Mouse (Mus musculus) stomach, embryonic 15.5 days (tissue): Measurements from ENCODE around the gene Tmem82. TPM values are rescaled to one million over a fixed set of nuclear protein-coding genes. Genes with fewer than 3 reads are reported as not detected.
A peak's percentile ranks its signal among the peaks of the same experiment; 100 is the strongest.

Experiments used
- ATAC-seq: fragments of 200-750 bp; cut with Nextera tagmentation; 2 replicates; pipeline ENCODE4 v1.8.0; 2017; ENCODE audit warnings: low read depth, moderate number of reproducible peaks, moderate TSS enrichment; ENCODE audit not compliant: insufficient read depth, low FRiP score
- H3K27ac ChIP-seq: fragments of 300-500 bp; sonication (generic); 2 replicates; pipeline ENCODE4 v1.5.1; 2015; ENCODE audit warnings: mild to moderate bottlenecking, inconsistent platforms
- H3K27me3 ChIP-seq: fragments of 300-500 bp; sonication (generic); replicated peaks from 2 replicates; pipeline ENCODE4 v1.6.1; 2015; ENCODE audit warnings: inconsistent platforms
- H3K36me3 ChIP-seq: fragments of 300-500 bp; sonication (generic); 2 replicates; pipeline ENCODE4 v1.6.1; 2015; ENCODE audit warnings: inconsistent platforms
- H3K4me1 ChIP-seq: fragments of 300-500 bp; sonication (generic); 2 replicates; pipeline ENCODE4 v1.6.1; 2015; ENCODE audit warnings: inconsistent platforms
- H3K4me2 ChIP-seq: fragments of 300-500 bp; sonication (generic); 2 replicates; pipeline ENCODE4 v1.6.1; 2015; ENCODE audit warnings: mild to moderate bottlenecking, inconsistent platforms
- H3K4me3 ChIP-seq: fragments of 300-500 bp; sonication (generic); replicated peaks from 2 replicates; pipeline ENCODE4 v1.5.1; 2015; ENCODE audit warnings: inconsistent platforms
- H3K9ac ChIP-seq: fragments of 300-500 bp; sonication (generic); 2 replicates; pipeline ENCODE4 v1.6.1; 2015; ENCODE audit warnings: inconsistent platforms
- H3K9me3 ChIP-seq: fragments of 300-500 bp; sonication (generic); 2 replicates; pipeline ENCODE4 v1.6.1; 2016; ENCODE audit warnings: inconsistent platforms
- WGBS: fragments of 180-500 bp; shearing (Covaris S2); methylation state at CpG from one replicate; pipeline ENCODE4 v1.1.7; 2015; 5-methylcytosine and 5-hydroxymethylcytosine counted together
- polyA plus RNA-seq: library from polyadenylated mRNA; unstranded; fragments of >200 nt; fragmentation: Nextera tagmentation; extraction: Ambion mirVana; gene quantifications from 2 replicates; pipeline ENCODE4 v1.2.1, GENCODE M21; 2015

Gene Tmem82
- polyA plus RNA-seq, 1 experiment from 2014 or later, result 4.0 TPM

GRCm38 (mm10) chr4:141623037-141623436 lies 4.6 kb upstream of the Tmem82 start:
- peaks cover 16% of the 10 kb centered on the region for H3K4me1 ChIP-seq
- H3K9ac ChIP-seq, result no peak overlapping the region
- no peaks in the 10 kb centered on the region for H3K27me3 ChIP-seq
- H3K27ac ChIP-seq, result no peak overlapping the region
- ATAC-seq, result no peak
- WGBS, result 76% methylated on average over 11 of the region's 11 CpGs
- H3K36me3 ChIP-seq, result peaks cover 3% of the 10 kb centered on the region; the same call in 1 of the 2 replicates
- no peaks in the 10 kb centered on the region for H3K9me3 ChIP-seq
- no peak overlapping the region for H3K4me2 ChIP-seq
- H3K4me3 ChIP-seq, result no peak overlapping the region

GRCm38 (mm10) chr4:141622580-141622979 lies 4.1 kb upstream of the Tmem82 start:
- Histone ChIP-seq H3K4me3 (no peak overlapping the region), H3K9ac (no peak overlapping the region), H3K4me2 (no peak overlapping the region)

GRCm38 (mm10) chr4:141622091-141622490 lies 3.7 kb upstream of the Tmem82 start:
- H3K36me3 ChIP-seq, result 0 out of 2 replicates have a peak, but pooled peaks cover 3% of the 10 kb centered on the region
- no peak overlapping the region for H3K4me2 ChIP-seq
- H3K4me3 ChIP-seq, result no peak overlapping the region
- WGBS, result 83% methylated on average over 8 of the region's 8 CpGs
- no peaks in the 10 kb centered on the region for H3K27me3 ChIP-seq
- H3K4me1 ChIP-seq, result peaks cover 25% of the 10 kb centered on the region
- H3K27ac ChIP-seq, result no peak overlapping the region
- no peaks in the 10 kb centered on the region for H3K9me3 ChIP-seq
- ATAC-seq, result no peak
- no peak overlapping the region for H3K9ac ChIP-seq

More at GRCm38 (mm10) chr4:141622580-141622979, 4.1 kb upstream of the Tmem82 start:
- no peaks in the 10 kb centered on the region for H3K9me3 ChIP-seq
- H3K4me1 ChIP-seq, result peaks cover 21% of the 10 kb centered on the region
- H3K36me3 ChIP-seq, result peaks cover 3% of the 10 kb centered on the region; the same call in 1 of the 2 replicates
- no peak overlapping the region for H3K27ac ChIP-seq
- H3K27me3 ChIP-seq, result no peaks in the 10 kb centered on the region
- 77% methylated on average over 5 of the region's 5 CpGs for WGBS
- no peak for ATAC-seq

- no peak overlapping the region for H3K9ac ChIP-seq
- H3K36me3 ChIP-seq, result no peaks in the 10 kb centered on the region
- 83% methylated on average over 8 of the region's 8 CpGs for WGBS
- no peak overlapping the region for H3K27ac ChIP-seq
- no peaks in the 10 kb centered on the region for H3K27me3 ChIP-seq
- H3K4me3 ChIP-seq, result no peak overlapping the region
- no peaks in the 10 kb centered on the region for H3K9me3 ChIP-seq
- ATAC-seq, result no peak
- no peak overlapping the region for H3K4me2 ChIP-seq
- peaks cover 25% of the 10 kb centered on the region for H3K4me1 ChIP-seq
Observed at GRCm38 (mm10) chr4:141621297-141621696, 2.9 kb upstream of the Tmem82 start.

- Histone ChIP-seq H3K9ac (no peak overlapping the region), H3K4me1 (peaks cover 25% of the 10 kb centered on the region)
Observed at GRCm38 (mm10) chr4:141619299-141619883, 958 bp upstream of the Tmem82 start.

GRCm38 (mm10) chr4:141617863-141618564 lies 419 bp downstream of the Tmem82 start:
- ATAC-seq, result peak; percentile 23; the same call in 1 of the 2 replicates
- peaks cover 17% of the 10 kb centered on the region for H3K4me1 ChIP-seq
- peak overlapping the region; percentile 61 for H3K4me2 ChIP-seq
- H3K27ac ChIP-seq, result no peak overlapping the region
- H3K9me3 ChIP-seq, result no peaks in the 10 kb centered on the region
- H3K36me3 ChIP-seq, result no peaks in the 10 kb centered on the region
- H3K4me3 ChIP-seq, result peak overlapping the region; percentile 29
- no peaks in the 10 kb centered on the region for H3K27me3 ChIP-seq
- 16% methylated on average over 22 of the region's 22 CpGs for WGBS
- no peak overlapping the region for H3K9ac ChIP-seq

More at GRCm38 (mm10) chr4:141619299-141619883, 958 bp upstream of the Tmem82 start:
- Histone ChIP-seq H3K4me3 (no peak overlapping the region), H3K4me2 (no peak overlapping the region), H3K36me3 (no peaks in the 10 kb centered on the region), H3K9me3 (no peaks in the 10 kb centered on the region), H3K27ac (no peak overlapping the region), H3K27me3 (no peaks in the 10 kb centered on the region)
- WGBS, result 84% methylated on average over 9 of the region's 9 CpGs
- no peak for ATAC-seq

- WGBS, result 8% methylated on average over 20 of the region's 20 CpGs
- H3K27me3 ChIP-seq, result no peaks in the 10 kb centered on the region
- H3K27ac ChIP-seq, result no peak overlapping the region
- peak overlapping the region; percentile 61 for H3K4me2 ChIP-seq
- no peaks in the 10 kb centered on the region for H3K36me3 ChIP-seq
- no peak overlapping the region for H3K9ac ChIP-seq
- no peaks in the 10 kb centered on the region for H3K9me3 ChIP-seq
- H3K4me3 ChIP-seq, result peak overlapping the region; percentile 29
- ATAC-seq, result no peak
- peaks cover 16% of the 10 kb centered on the region for H3K4me1 ChIP-seq
Observed at GRCm38 (mm10) chr4:141617299-141617698, 1.1 kb downstream of the Tmem82 start.

- no peak overlapping the region; the same call in 1 of the 2 replicates for H3K4me2 ChIP-seq
- H3K9ac ChIP-seq, result no peak overlapping the region
- H3K4me3 ChIP-seq, result no peak overlapping the region
Observed at GRCm38 (mm10) chr4:141616811-141617210, 1.6 kb downstream of the Tmem82 start.

GRCm38 (mm10) chr4:141614946-141615345 lies 3.5 kb downstream of the Tmem82 start:
- no peak for ATAC-seq
- Histone ChIP-seq H3K27me3 (no peaks in the 10 kb centered on the region), H3K9ac (no peak overlapping the region), H3K27ac (no peak overlapping the region), H3K36me3 (no peaks in the 10 kb centered on the region), H3K4me3 (no peak overlapping the region), H3K4me1 (peaks cover 16% of the 10 kb centered on the region), H3K4me2 (no peak overlapping the region), H3K9me3 (no peaks in the 10 kb centered on the region)
- 83% methylated on average over 14 of the region's 14 CpGs for WGBS

More at GRCm38 (mm10) chr4:141616811-141617210, 1.6 kb downstream of the Tmem82 start:
- no peak for ATAC-seq
- WGBS, result 76% methylated on average over 6 of the region's 6 CpGs
- H3K9me3 ChIP-seq, result no peaks in the 10 kb centered on the region
- no peaks in the 10 kb centered on the region for H3K36me3 ChIP-seq
- H3K4me1 ChIP-seq, result peaks cover 16% of the 10 kb centered on the region
- H3K27me3 ChIP-seq, result no peaks in the 10 kb centered on the region
- no peak overlapping the region for H3K27ac ChIP-seq

- H3K9ac ChIP-seq, result no peak overlapping the region
- H3K27me3 ChIP-seq, result no peaks in the 10 kb centered on the region
- H3K9me3 ChIP-seq, result no peaks in the 10 kb centered on the region
- H3K4me1 ChIP-seq, result no peaks in the 10 kb centered on the region
- ATAC-seq, result no peak
- WGBS, result 66% methylated on average over 6 of the region's 6 CpGs
- H3K36me3 ChIP-seq, result no peaks in the 10 kb centered on the region
- H3K27ac ChIP-seq, result no peak overlapping the region
- H3K4me2 ChIP-seq, result no peak overlapping the region
- no peak overlapping the region for H3K4me3 ChIP-seq
Observed at GRCm38 (mm10) chr4:141609538-141609937, 8.9 kb downstream of the Tmem82 start.

- Histone ChIP-seq H3K36me3 (no peaks in the 10 kb centered on the region), H3K4me2 (no peak within 1 kb of the TSS), H3K27ac (0 out of 2 replicates have a peak within 1 kb of the TSS, but pooled peaks have one; percentile 70), H3K4me1 (peaks cover 6% of the 10 kb centered on the region), H3K4me3 (no peak within 1 kb of the TSS), H3K27me3 (no peaks in the 10 kb centered on the region), H3K9ac (no peak within 1 kb of the TSS), H3K9me3 (no peaks in the 10 kb centered on the region)
- 69% methylated on average over 11 of the region's 11 CpGs for WGBS
- no peak for ATAC-seq
Observed at GRCm38 (mm10) chr4:141605861-141606260, 12.6 kb downstream of the Tmem82 start, which contains the start of gene Fblim1. TSS of gene Fblim1 (minus strand) at chr4:141606096.

GRCm38 (mm10) chr4:141605421-141605820 lies 13.0 kb downstream of the Tmem82 start:
- H3K9me3 ChIP-seq, result no peaks in the 10 kb centered on the region
- WGBS, result 89% methylated on average over 5 of the region's 5 CpGs
- H3K36me3 ChIP-seq, result no peaks in the 10 kb centered on the region
- H3K27me3 ChIP-seq, result no peaks in the 10 kb centered on the region
- no peak overlapping the region for H3K27ac ChIP-seq
- H3K9ac ChIP-seq, result no peak overlapping the region
- H3K4me2 ChIP-seq, result no peak overlapping the region
- no peak overlapping the region for H3K4me3 ChIP-seq
- peaks cover 9% of the 10 kb centered on the region for H3K4me1 ChIP-seq
- ATAC-seq, result no peak
